Mouse (Mus musculus): ENCODE results near the gene Rasl10a.

- no peak for TF ChIP-seq CTCF (IDR thresholded peaks at IDR 0.05; ENCODE audit: low read depth)
- TF ChIP-seq EP300 (IDR thresholded peaks at IDR 0.05; ENCODE audit: low read depth), result no peak
These were observed 430 bp upstream of the Rasl10a start for GRCm38 (mm10) chr11:5057541-5057855.
